Mouse (Mus musculus): ENCODE results near the gene Ndufa5.

Gene Ndufa5

DNA sequence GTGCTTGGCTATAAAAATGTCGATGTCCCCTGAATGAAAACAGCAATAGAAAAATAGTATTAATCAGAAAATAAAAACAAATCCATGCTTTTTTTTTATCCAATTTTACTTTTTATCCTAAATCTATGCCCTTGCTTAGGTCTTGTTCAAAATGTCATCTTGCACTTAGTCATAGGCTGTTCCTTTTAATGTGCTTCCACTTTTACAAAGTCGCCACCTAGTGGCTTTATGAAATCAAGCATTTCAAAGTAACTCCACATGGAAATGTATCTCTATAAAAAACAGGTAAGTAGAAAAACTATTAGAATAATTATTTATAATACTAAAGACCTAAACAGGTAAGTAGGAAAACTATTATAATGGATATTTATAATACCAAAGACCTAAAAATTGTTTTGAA lies 11.6 kb downstream of the Ndufa5 start:
- DNase-seq: no peak

DNA sequence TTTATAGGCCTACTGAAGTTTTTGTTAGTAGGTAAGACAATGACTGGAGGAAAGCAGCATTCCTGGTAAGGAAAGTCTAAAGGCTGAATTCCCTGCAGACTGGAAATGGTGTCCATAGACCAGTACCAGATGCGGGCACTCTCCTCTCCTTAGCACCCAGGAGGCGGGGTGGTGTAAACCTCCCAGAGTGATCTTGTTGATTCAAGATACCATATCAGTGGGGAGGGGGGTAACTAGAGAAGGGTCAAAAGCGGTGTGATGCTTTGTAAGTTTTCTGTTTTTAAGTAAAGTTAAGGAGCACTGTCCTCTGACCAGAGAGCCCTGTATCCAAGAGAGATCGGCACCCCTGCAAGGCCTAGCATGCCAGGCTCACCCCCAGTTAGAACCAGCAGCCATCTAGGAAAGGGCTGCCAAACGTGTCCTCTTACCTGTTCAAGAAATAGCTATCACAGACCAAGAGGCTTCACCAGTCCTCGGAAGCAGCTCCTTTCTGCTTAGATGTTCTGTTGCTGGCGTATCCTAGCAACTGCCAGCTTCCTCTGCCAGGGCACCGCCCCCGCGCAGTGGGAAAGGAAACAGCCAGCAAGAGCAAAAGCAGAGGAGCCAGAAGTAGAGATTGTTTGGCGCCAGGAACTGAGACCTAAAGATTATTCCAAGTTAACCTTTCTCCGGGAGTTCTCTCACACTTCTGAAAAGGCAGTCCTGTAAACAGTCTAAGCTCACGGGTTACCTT lies 13.1 kb downstream of the Ndufa5 start, which contains the start of gene Iqub:
Iqub (minus strand) TSS at position 516 of the 733 bp plus-strand sequence.
- DNase-seq: peak; percentile 57

DNA sequence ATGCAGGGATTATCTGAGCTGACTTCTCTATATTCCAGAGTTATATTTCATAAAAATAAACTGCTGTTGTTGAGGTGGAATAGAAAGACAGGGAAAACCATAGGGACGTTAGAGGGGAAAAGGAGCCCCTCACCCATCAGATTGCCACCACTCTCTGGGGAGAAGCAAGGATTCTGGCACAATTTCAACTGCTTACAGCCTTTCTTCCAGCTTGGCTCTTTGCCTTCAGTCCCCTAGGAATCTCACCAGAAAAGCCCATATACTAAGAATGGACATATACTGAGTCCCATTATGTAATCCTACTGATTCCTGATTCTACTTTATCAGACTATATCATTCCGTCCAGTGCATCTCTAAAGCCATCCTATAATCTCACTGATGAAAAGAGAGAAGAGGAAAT lies 23.7 kb downstream of the Ndufa5 start:
- DNase-seq: no peak

DNA sequence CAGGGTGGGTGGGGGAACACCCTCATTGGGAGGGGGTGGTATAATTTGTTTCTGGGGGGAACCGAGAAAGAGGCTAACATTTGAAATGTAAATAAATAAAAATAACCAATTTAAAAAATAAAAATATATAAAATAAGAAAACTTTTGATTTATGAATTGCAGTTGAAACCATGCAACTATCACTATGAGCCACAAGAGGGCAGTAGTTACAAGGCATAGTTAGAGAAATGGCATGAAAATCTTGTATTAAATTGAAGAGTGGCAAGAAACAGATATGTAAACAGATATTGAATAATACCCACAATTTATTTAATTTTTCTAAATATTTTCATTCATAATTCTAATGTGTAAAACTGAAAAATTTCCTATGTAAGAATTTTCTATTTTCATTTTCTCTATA lies 37.5 kb downstream of the Ndufa5 start:
- no peak for DNase-seq

DNA sequence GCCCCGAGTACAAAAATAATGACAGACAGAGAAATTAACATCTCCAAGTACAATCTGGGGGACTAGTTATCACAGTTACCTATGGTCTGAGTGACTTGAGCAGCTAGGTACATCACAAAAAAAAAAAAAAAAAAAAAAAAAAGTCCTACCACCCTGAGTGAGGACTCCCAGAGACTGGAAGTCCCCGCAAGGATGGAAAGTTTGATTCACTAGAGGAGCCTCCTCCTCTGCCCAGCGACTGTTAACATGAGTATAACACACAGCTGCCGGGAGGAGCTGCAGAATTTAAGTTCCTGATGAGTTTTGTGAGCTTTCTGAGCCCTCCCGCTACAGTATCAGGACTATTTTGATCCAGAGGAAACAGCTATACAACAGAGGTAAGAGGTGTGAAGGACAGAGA lies 41.3 kb downstream of the Ndufa5 start:
- DNase-seq: no peak

DNA sequence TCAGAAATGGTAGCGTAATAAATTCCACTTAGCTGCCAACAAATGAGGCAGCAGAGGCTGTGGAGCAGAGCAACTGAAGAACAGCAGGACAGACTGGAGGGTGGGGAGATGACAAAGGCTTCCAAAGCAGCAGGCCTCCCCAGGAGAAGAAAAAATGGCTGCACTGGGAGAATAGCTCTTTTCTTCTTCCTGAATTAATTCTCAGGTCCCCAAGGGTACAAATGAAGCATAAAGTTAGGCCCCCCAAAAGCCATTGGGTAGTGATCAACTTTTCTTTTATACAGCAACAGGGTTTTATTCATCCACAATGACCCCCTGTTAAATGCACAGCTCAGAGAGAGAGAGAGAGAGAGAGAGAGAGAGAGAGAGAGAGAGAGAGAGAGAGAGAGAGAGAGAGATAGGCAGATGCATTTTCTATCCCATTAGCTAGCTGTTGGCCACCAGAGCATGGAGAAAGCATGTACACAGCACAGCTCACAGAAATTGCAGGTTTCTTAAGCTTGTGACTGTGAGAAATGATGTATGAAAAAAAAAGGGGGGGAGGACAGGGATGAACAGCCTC lies 57.2 kb downstream of the Ndufa5 start:
- no peak for DNase-seq

DNA sequence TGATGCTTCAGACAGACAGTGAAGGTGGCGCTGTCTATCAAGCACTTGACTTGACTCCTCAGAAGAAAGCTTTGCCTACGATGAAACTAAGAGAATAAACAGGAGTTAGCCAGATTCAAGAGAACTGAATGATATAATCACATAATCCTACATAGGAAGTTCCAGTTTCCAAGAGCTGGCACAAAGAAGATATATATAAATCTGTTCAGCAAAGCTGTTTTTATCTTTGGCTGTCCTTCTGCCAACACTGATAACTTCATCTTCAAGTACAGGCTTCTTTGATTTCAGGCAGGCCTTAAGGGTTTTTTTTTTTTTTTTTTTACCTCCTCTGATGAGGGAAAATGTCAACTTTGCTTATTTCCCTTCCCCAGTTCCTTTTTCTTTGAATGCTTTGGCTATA lies 57.7 kb downstream of the Ndufa5 start:
- DNase-seq: no peak

Measured in thymus, postnatal 4 days (tissue).